Mouse (Mus musculus) embryonic facial prominence, embryonic 14.5 days (tissue): Measurements from ENCODE around the gene Klrb1. TPM values are rescaled to one million over a fixed set of nuclear protein-coding genes. Genes with fewer than 3 reads are reported as not detected.
"Not testable (repeated sequence)": the region's sequence is repeated elsewhere in the genome, so short reads cannot be mapped to it uniquely, and the experiment has no call there.

Experiments
- ATAC-seq: fragments of 200-750 bp; cut with Nextera tagmentation; 2 replicates; pipeline ENCODE4 v1.8.0; 2017; ENCODE audit warnings: low read depth, moderate number of reproducible peaks, moderate TSS enrichment
- DNase-seq: peaks from one replicate; pipeline ENCODE4 v3.0.0-alpha.2; 2015; ENCODE audit warnings: low spot score
- H3K27ac ChIP-seq: fragments of 300-500 bp; sonication (generic); replicated peaks from 2 replicates; pipeline ENCODE4 v1.5.1; 2014; ENCODE audit warnings: low read depth, mild to moderate bottlenecking, low read length, moderate library complexity
- H3K27me3 ChIP-seq: fragments of 300-500 bp; sonication (generic); replicated peaks from 2 replicates; pipeline ENCODE4 v1.6.1; 2014; ENCODE audit warnings: low read length; ENCODE audit not compliant: control insufficient read depth, insufficient read depth
- H3K36me3 ChIP-seq: fragments of 300-500 bp; sonication (generic); 2 replicates; pipeline ENCODE4 v1.6.1; 2014; ENCODE audit warnings: low read length, mixed read lengths; ENCODE audit not compliant: control insufficient read depth, insufficient read depth
- H3K4me1 ChIP-seq: fragments of 300-500 bp; sonication (generic); 2 replicates; pipeline ENCODE4 v1.6.1; 2014; ENCODE audit warnings: antibody characterized with exemption, low read length; ENCODE audit not compliant: control insufficient read depth, insufficient read depth
- H3K4me2 ChIP-seq: fragments of 300-500 bp; sonication (generic); 2 replicates; pipeline ENCODE4 v1.6.1; 2014; ENCODE audit warnings: low read depth, mild to moderate bottlenecking, low read length, moderate library complexity, mixed read lengths
- H3K4me3 ChIP-seq: fragments of 300-500 bp; sonication (generic); 2 replicates; pipeline ENCODE4 v1.5.1; 2014; ENCODE audit warnings: low read depth, mild to moderate bottlenecking, low read length
- H3K9ac ChIP-seq: fragments of 300-500 bp; sonication (generic); 2 replicates; pipeline ENCODE4 v1.6.1; 2014; ENCODE audit warnings: low read depth, mild to moderate bottlenecking, low read length, moderate library complexity, mixed read lengths
- H3K9me3 ChIP-seq: fragments of 300-500 bp; sonication (generic); 2 replicates; pipeline ENCODE4 v1.6.1; 2016; ENCODE audit warnings: low read length; ENCODE audit not compliant: control insufficient read depth
- WGBS: fragments of 180-500 bp; shearing (Covaris S2); extraction: QIAGEN DNeasy Blood & Tissue Kit; methylation state at CpG from one replicate; pipeline ENCODE4 v1.1.7; 2014; 5-methylcytosine and 5-hydroxymethylcytosine counted together
- polyA plus RNA-seq: library from polyadenylated mRNA; unstranded; fragments of >200 nt; fragmentation: Nextera tagmentation; extraction: Ambion mirVana; gene quantifications from 2 replicates; pipeline ENCODE4 v1.2.1, GENCODE M21; 2014

Klrb1 gene
- polyA plus RNA-seq, 1 experiment from 2014 or later = not detected

DNA sequence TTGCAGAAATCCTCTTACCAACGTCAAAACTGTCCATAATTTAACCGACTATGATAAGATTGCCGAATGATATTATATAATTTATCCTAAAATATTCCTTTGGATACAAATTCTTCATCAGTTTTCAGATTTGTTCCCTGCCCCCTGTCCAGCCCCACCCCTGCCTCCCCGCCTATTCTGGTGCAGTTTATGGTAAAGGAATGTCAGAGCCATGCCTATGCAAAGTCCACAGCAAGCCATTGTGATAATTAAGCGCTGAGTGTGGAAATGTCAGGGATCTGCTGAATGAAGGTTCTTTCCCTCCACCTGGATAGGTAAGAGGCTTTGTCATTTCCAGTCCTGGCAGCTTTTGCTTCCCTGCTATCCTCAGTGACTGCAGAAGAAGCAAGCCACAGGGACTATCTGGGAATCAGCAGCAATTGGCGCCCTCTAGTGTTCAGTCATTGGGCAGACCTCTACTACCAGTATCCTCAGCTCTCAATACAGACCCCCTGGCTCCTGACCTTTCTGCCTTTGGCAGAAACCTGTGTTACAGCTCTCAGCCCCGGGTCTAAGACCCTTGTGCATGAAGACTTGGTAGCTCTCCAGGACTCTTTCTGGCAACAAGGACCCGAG lies 30.9 kb upstream of the Klrb1 start:
- WGBS = 35% methylated on average over 8 of the region's 8 CpGs
- not testable (repeated sequence) for H3K4me3 ChIP-seq, H3K27ac ChIP-seq

DNA sequence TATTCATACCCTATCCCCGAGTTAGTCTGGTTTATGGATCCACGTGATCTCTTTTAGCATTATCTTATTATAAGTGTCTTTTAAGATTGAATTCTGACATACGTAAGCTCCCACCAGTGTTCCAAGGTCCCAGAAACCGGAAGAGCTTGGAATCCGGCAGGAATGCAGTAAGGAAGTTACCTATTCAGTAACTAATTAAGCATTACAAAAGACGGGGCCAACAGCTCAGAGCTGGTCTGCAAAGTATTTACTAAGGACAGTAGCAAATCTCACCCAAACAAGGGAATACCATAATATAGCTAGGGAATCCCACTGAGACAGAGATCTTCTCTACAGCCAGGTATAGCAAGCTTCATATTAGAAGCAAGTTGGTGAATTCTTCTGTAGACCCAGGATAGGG lies 24.1 kb upstream of the Klrb1 start:
- H3K4me1 ChIP-seq = not testable (repeated sequence)

More for the DNA sequence above, 30.9 kb upstream of the Klrb1 start:
- H3K4me1 ChIP-seq, H3K9ac ChIP-seq, H3K27me3 ChIP-seq, H3K36me3 ChIP-seq, H3K9me3 ChIP-seq: not testable (repeated sequence)
- ATAC-seq (peak; percentile 97), DNase-seq (peak; percentile 81)
- peak overlapping the region; percentile 20; the same call in 1 of the 2 replicates for H3K4me2 ChIP-seq

GRCm38 (mm10) chr6:128737445-128737844 lies 14.6 kb upstream of the Klrb1 start:
- no peaks in the 10 kb centered on the region for H3K9me3 ChIP-seq
- H3K27ac ChIP-seq = no peak overlapping the region
- WGBS = 85% methylated on average over 7 of the region's 7 CpGs
- H3K36me3 ChIP-seq = no peaks in the 10 kb centered on the region
- ATAC-seq (no peak), DNase-seq (no peak)
- no peak overlapping the region for H3K4me2 ChIP-seq
- no peaks in the 10 kb centered on the region for H3K4me1 ChIP-seq
- no peaks in the 10 kb centered on the region for H3K27me3 ChIP-seq
- no peak overlapping the region for H3K4me3 ChIP-seq
- no peak overlapping the region for H3K9ac ChIP-seq

More for the DNA sequence above, 24.1 kb upstream of the Klrb1 start:
- DNase-seq, H3K27ac ChIP-seq, H3K36me3 ChIP-seq, H3K4me3 ChIP-seq, H3K9ac ChIP-seq, H3K4me2 ChIP-seq, H3K27me3 ChIP-seq, H3K9me3 ChIP-seq, ATAC-seq: not testable (repeated sequence)
- 77% methylated on average over 6 of the region's 6 CpGs for WGBS

- DNase-seq = no peak
- Histone ChIP-seq H3K4me3 (no peak overlapping the region), H3K4me1 (no peaks in the 10 kb centered on the region), H3K27me3 (no peaks in the 10 kb centered on the region), H3K36me3 (no peaks in the 10 kb centered on the region), H3K27ac (no peak overlapping the region), H3K9me3 (no peaks in the 10 kb centered on the region), H3K4me2 (no peak overlapping the region), H3K9ac (no peak overlapping the region)
- no peak for ATAC-seq
Measured at GRCm38 (mm10) chr6:128736100-128736499, 13.2 kb upstream of the Klrb1 start.

DNA sequence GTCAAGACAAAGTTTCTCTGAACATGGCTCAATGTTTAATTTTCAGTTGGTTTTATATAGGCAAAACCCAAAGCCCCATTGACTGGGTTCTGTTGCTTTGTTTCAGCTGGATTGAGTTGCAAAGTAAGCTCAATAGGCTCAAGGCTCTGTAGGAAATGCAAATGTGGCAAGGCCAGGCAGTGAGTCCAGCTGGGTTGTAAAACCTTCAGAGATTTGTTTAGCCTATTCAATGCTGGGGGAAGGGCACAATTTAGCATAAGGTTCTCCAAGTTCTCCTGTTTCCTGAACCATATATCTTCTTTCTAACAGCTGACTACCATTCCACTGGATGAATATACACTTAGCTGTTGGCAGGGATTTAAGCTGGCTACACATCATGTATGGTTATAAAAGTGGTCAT lies 12.0 kb upstream of the Klrb1 start:
- DNase-seq (no peak), ATAC-seq (no peak)
- Histone ChIP-seq H3K36me3 (no peaks in the 10 kb centered on the region), H3K4me3 (no peak overlapping the region), H3K27ac (no peak overlapping the region), H3K9ac (no peak overlapping the region), H3K27me3 (no peaks in the 10 kb centered on the region), H3K9me3 (no peaks in the 10 kb centered on the region), H3K4me1 (no peaks in the 10 kb centered on the region), H3K4me2 (no peak overlapping the region)

- no peaks in the 10 kb centered on the region for H3K27me3 ChIP-seq
- 65% methylated on average over 5 of the region's 5 CpGs for WGBS
- DNase-seq (no peak), ATAC-seq (no peak)
- no peak overlapping the region for H3K4me3 ChIP-seq
- no peaks in the 10 kb centered on the region for H3K4me1 ChIP-seq
- H3K9ac ChIP-seq = no peak overlapping the region
- no peaks in the 10 kb centered on the region for H3K36me3 ChIP-seq
- H3K9me3 ChIP-seq = no peaks in the 10 kb centered on the region
- no peak overlapping the region for H3K4me2 ChIP-seq
- no peak overlapping the region for H3K27ac ChIP-seq
Measured at GRCm38 (mm10) chr6:128733908-128734679, 11.2 kb upstream of the Klrb1 start.

GRCm38 (mm10) chr6:128732032-128732431 lies 9.2 kb upstream of the Klrb1 start:
- Histone ChIP-seq H3K4me3 (no peak overlapping the region), H3K27ac (no peak overlapping the region), H3K9ac (no peak overlapping the region), H3K36me3 (no peaks in the 10 kb centered on the region), H3K4me1 (no peaks in the 10 kb centered on the region), H3K9me3 (no peaks in the 10 kb centered on the region), H3K27me3 (no peaks in the 10 kb centered on the region), H3K4me2 (no peak overlapping the region)
- DNase-seq = no peak
- no peak for ATAC-seq
- WGBS = 70% methylated on average over 3 of the region's 3 CpGs

- Histone ChIP-seq H3K4me1 (no peaks in the 10 kb centered on the region), H3K27me3 (no peaks in the 10 kb centered on the region), H3K36me3 (no peaks in the 10 kb centered on the region), H3K4me2 (no peak overlapping the region), H3K9ac (no peak overlapping the region), H3K4me3 (no peak overlapping the region), H3K27ac (no peak overlapping the region), H3K9me3 (no peaks in the 10 kb centered on the region)
- 80% methylated on average over 3 of the region's 3 CpGs for WGBS
- DNase-seq (no peak), ATAC-seq (no peak)
Measured at GRCm38 (mm10) chr6:128701691-128702090, 21.2 kb downstream of the Klrb1 start.

DNA sequence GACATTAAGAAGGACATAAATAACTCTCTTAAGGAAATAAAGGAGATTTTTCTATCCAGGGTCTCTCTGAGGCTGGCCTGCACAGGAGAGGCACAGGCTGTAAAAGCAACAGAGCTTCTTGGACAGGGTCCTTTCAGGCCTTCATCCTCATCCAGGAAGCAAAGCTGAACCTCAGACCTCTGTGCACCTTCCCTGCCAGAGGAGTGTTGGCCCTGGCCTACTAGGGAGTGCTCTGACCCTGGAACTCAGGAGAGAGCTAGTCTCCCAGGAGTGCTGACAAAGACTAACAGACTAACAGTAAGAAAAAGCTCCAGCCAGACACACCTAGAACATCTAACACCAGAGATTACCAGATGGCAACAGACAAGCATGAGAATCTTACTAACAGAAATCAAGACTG lies 43.3 kb downstream of the Klrb1 start:
- Histone ChIP-seq H3K27ac (no peak overlapping the region), H3K4me1 (no peaks in the 10 kb centered on the region), H3K9ac (no peak overlapping the region), H3K9me3 (no peaks in the 10 kb centered on the region), H3K4me2 (no peak overlapping the region), H3K36me3 (no peaks in the 10 kb centered on the region), H3K27me3 (no peaks in the 10 kb centered on the region), H3K4me3 (no peak overlapping the region)
- DNase-seq (no peak), ATAC-seq (no peak)
